Mouse (Mus musculus) heart, embryonic 11.5 days (tissue): ENCODE results near the gene Zfp808. TPM values are rescaled to one million over a fixed set of nuclear protein-coding genes. Genes with fewer than 3 reads are reported as not detected.
"Not testable (repeated sequence)": the region's sequence is repeated elsewhere in the genome, so short reads cannot be mapped to it uniquely, and the experiment has no call there.

Source experiments
- ATAC-seq: fragments of 200-750 bp; cut with Nextera tagmentation; replicated peaks from 2 replicates; pipeline ENCODE4 v1.8.0; 2017; ENCODE audit warnings: moderate library complexity; ENCODE audit not compliant: insufficient number of reproducible peaks, low FRiP score, low TSS enrichment
- H3K27ac ChIP-seq: fragments of 300-500 bp; sonication (generic); 2 replicates; pipeline ENCODE4 v1.5.1; 2014; ENCODE audit warnings: mild to moderate bottlenecking, low read depth, low read length
- H3K27me3 ChIP-seq: fragments of 300-500 bp; sonication (generic); 2 replicates; pipeline ENCODE4 v1.6.1; 2014; ENCODE audit warnings: mild to moderate bottlenecking, low read length, mixed read lengths; ENCODE audit not compliant: control insufficient read depth, insufficient read depth
- H3K36me3 ChIP-seq: fragments of 300-500 bp; sonication (generic); 2 replicates; pipeline ENCODE4 v1.6.1; 2014; ENCODE audit warnings: mild to moderate bottlenecking, low read length, moderate library complexity, mixed read lengths; ENCODE audit not compliant: control insufficient read depth, insufficient read depth
- H3K4me1 ChIP-seq: fragments of 300-500 bp; sonication (generic); 2 replicates; pipeline ENCODE4 v1.6.1; 2014; ENCODE audit warnings: low read length; ENCODE audit not compliant: control insufficient read depth, insufficient read depth
- H3K4me2 ChIP-seq: fragments of 300-500 bp; sonication (generic); 2 replicates; pipeline ENCODE4 v1.6.1; 2014; ENCODE audit warnings: mild to moderate bottlenecking, moderate library complexity
- H3K4me3 ChIP-seq: fragments of 300-500 bp; sonication (generic); 2 replicates; pipeline ENCODE4 v1.5.1; 2014; ENCODE audit warnings: low read depth, low read length
- H3K9ac ChIP-seq: fragments of 300-500 bp; sonication (generic); 2 replicates; pipeline ENCODE4 v1.6.1; 2014; ENCODE audit warnings: mild to moderate bottlenecking, low read depth, low read length, moderate library complexity
- H3K9me3 ChIP-seq: fragments of 300-500 bp; sonication (generic); replicated peaks from 2 replicates; pipeline ENCODE4 v1.6.1; 2016; ENCODE audit warnings: low read length; ENCODE audit not compliant: control insufficient read depth
- WGBS: fragments of 180-500 bp; shearing (Covaris S2); extraction: QIAGEN DNeasy Blood & Tissue Kit; methylation state at CpG from one replicate; pipeline ENCODE4 v1.1.7; 2014; ENCODE audit not compliant: insufficient replicate concordance; 5-methylcytosine and 5-hydroxymethylcytosine counted together
- polyA plus RNA-seq: library from polyadenylated mRNA; unstranded; fragments of >200 nt; fragmentation: Nextera tagmentation; extraction: Ambion mirVana; gene quantifications from 2 replicates; pipeline ENCODE4 v1.2.1, GENCODE M21; 2014

Zfp808 gene
- polyA plus RNA-seq, 1 experiment from 2014 or later = 9.0 TPM

DNA sequence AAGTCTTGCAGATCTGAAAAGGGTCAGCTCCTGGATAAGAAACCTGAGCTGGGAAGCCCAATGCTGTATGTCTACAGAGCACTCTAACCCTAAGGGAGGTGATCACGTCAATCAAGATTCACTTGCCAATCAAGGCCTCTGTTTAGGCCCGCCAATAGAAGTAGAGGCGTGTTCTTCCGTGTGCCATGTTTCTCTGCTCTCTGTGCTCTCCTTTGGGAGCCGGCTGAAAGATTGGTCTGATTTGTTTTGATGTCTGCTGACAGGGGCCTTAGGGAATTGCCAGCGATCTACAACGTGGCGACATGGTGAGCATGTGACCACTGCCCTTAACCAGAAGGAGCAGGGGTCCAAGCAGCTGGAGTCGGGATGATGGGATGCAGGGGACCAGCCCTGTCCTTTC is 125.5 kb downstream of the Zfp808 start:
- WGBS = 64% methylated on average over 9 of the region's 9 CpGs
- H3K27me3 ChIP-seq, H3K4me2 ChIP-seq, H3K36me3 ChIP-seq, H3K9ac ChIP-seq, ATAC-seq, H3K4me1 ChIP-seq, H3K27ac ChIP-seq, H3K4me3 ChIP-seq: not testable (repeated sequence)
- peaks cover 12% of the 10 kb centered on the region for H3K9me3 ChIP-seq

DNA sequence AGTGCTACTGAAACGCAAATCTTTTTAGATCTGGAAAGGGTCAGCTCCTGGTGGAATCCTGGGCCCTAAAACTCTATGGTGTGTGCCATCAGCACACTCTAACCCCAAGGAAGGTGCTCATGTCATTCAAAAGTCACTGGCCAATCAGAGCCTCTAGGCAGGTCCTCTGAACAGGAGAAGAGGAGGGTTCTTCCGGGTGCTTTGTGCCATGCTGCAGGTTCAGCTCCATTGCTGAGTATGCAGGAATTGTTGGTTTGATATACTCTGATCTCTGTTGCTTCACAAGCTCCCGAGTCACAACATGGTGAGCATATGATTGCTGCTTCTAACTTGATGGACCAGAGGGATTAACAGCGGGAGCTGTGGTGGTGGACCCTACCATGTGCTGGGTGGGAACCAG is 133.7 kb downstream of the Zfp808 start:
- Histone ChIP-seq H3K4me2 (no peak overlapping the region), H3K4me3 (no peak overlapping the region), H3K36me3 (no peaks in the 10 kb centered on the region), H3K4me1 (no peaks in the 10 kb centered on the region), H3K9ac (no peak overlapping the region), H3K9me3 (peaks cover 28% of the 10 kb centered on the region), H3K27ac (no peak overlapping the region), H3K27me3 (no peaks in the 10 kb centered on the region)
- 73% methylated on average over 4 of the region's 4 CpGs for WGBS
- no peak for ATAC-seq
